Mouse (Mus musculus) small intestine, adult 2 months (tissue): Measurements from ENCODE around the gene Hmox2. TPM values are rescaled to one million over a fixed set of nuclear protein-coding genes. Genes with fewer than 3 reads are reported as not detected.
A peak's percentile ranks its signal among the peaks of the same experiment; 100 is the strongest.

ENCODE experiments used
- H3K27ac ChIP-seq: fragments of 200-500 bp; 2 replicates; pipeline ENCODE4 v1.5.1; 2012; ENCODE audit warnings: low read depth, low read length, control low read depth, inconsistent platforms; ENCODE audit not compliant: insufficient read depth
- H3K27me3 ChIP-seq: fragments of 200-500 bp; 2 replicates; pipeline ENCODE4 v1.6.1; 2012; ENCODE audit warnings: mild to moderate bottlenecking, moderate library complexity, low read length, inconsistent platforms; ENCODE audit not compliant: control insufficient read depth, insufficient read depth
- H3K36me3 ChIP-seq: fragments of 200-500 bp; 2 replicates; pipeline ENCODE4 v1.6.1; 2012; ENCODE audit warnings: mild to moderate bottlenecking, low read length, control low read depth, inconsistent platforms; ENCODE audit not compliant: control insufficient read depth, insufficient read depth
- H3K4me1 ChIP-seq: fragments of 200-500 bp; 2 replicates; pipeline ENCODE4 v1.6.1; 2012; ENCODE audit warnings: low read length, inconsistent platforms, mixed read lengths; ENCODE audit not compliant: control insufficient read depth, insufficient read depth, insufficient read length
- H3K4me3 ChIP-seq: fragments of 200-500 bp; 2 replicates; pipeline ENCODE4 v1.5.1; 2012; ENCODE audit warnings: low read depth, mild to moderate bottlenecking, control low read depth, inconsistent platforms, low read length, moderate library complexity
- CTCF ChIP-seq: fragments of 200-500 bp; IDR thresholded peaks from 2 replicates; pipeline ENCODE4 v1.5.1; 2012; ENCODE audit warnings: low read depth, mild to moderate bottlenecking, control low read depth, inconsistent platforms, low read length, moderate library complexity, mixed read lengths; ENCODE audit not compliant: insufficient replicate concordance, insufficient read length; ENCODE audit errors: extremely low read depth
- POLR2A ChIP-seq: fragments of 200-500 bp; IDR thresholded peaks from 2 replicates; pipeline ENCODE4 v1.6.1; 2012; ENCODE audit warnings: low read depth, mild to moderate bottlenecking, control low read depth, inconsistent platforms, low read length, moderate library complexity
- WGBS: fragments of 180-500 bp; shearing (Covaris S2); methylation state at CpG from one replicate; pipeline ENCODE4 v1.1.7; 2018; 5-methylcytosine and 5-hydroxymethylcytosine counted together
- polyA plus RNA-seq: library from polyadenylated mRNA; depleted of rRNA; stranded (reverse); fragments of >200 nt; gene quantifications from 2 replicates; pipeline ENCODE4 v1.2.3, GENCODE M21; 2012; rRNA removed

Hmox2 gene
- polyA plus RNA-seq, 1 experiment = 21.2 TPM

GRCm38 (mm10) chr16:4788176-4788575 lies 62.0 kb downstream of the Hmox2 start:
- Histone ChIP-seq H3K36me3 (0 out of 2 replicates have a peak, but pooled peaks cover 4% of the 10 kb centered on the region), H3K27ac (peak overlapping the region; percentile 68), H3K27me3 (no peaks in the 10 kb centered on the region), H3K4me1 (peaks cover 20% of the 10 kb centered on the region; the same call in 1 of the 2 replicates), H3K4me3 (no peak overlapping the region)
- TF ChIP-seq POLR2A = no peak

- Histone ChIP-seq H3K4me3 (peak overlapping the region; percentile 79), H3K27ac (peak overlapping the region; percentile 82), H3K36me3 (no peaks in the 10 kb centered on the region), H3K27me3 (no peaks in the 10 kb centered on the region), H3K4me1 (peaks cover 20% of the 10 kb centered on the region; the same call in 1 of the 2 replicates)
- WGBS = under 1% methylated on average over 29 of the region's 29 CpGs
- TF ChIP-seq POLR2A = no peak
- no peak for TF ChIP-seq CTCF
These were observed 63.2 kb downstream of the Hmox2 start for GRCm38 (mm10) chr16:4789311-4789768.

GRCm38 (mm10) chr16:4789810-4790559 lies 63.8 kb downstream of the Hmox2 start, which contains the start of gene Cdip1:
Gene Cdip1 (minus strand): TSS chr16:4790292.
- Histone ChIP-seq H3K4me3 (peak within 1 kb of the TSS; percentile 79), H3K4me1 (peaks cover 20% of the 10 kb centered on the region; the same call in 1 of the 2 replicates), H3K36me3 (no peaks in the 10 kb centered on the region), H3K27me3 (no peaks in the 10 kb centered on the region), H3K27ac (peak within 1 kb of the TSS; percentile 82)
- under 1% methylated on average over 51 of the region's 51 CpGs for WGBS
- peak; percentile 31; the same call in 1 of the 2 replicates for TF ChIP-seq POLR2A
- no peak for TF ChIP-seq CTCF

- Histone ChIP-seq H3K27ac (0 out of 2 replicates have a peak overlapping the region, but pooled peaks have one; percentile 2), H3K4me1 (peaks cover 17% of the 10 kb centered on the region; the same call in 1 of the 2 replicates), H3K36me3 (no peaks in the 10 kb centered on the region), H3K4me3 (no peak overlapping the region), H3K27me3 (no peaks in the 10 kb centered on the region)
- WGBS = 9% methylated on average over 2 of the region's 2 CpGs
- TF ChIP-seq CTCF = no peak
- TF ChIP-seq POLR2A = no peak
These were observed 65.2 kb downstream of the Hmox2 start for GRCm38 (mm10) chr16:4791332-4791731.

- Histone ChIP-seq H3K27me3 (no peaks in the 10 kb centered on the region), H3K4me3 (no peak overlapping the region), H3K27ac (no peak overlapping the region), H3K4me1 (no peaks in the 10 kb centered on the region), H3K36me3 (no peaks in the 10 kb centered on the region)
- WGBS = 89% methylated on average over 4 of the region's 4 CpGs
- TF ChIP-seq CTCF (no peak), POLR2A (no peak)
These were observed 70.5 kb downstream of the Hmox2 start for GRCm38 (mm10) chr16:4796631-4797030.

Other genes starting within 250 kb of the Hmox2 start
- 0.18 and 0.25 TPM in 2 replicates for gene Srl, start 184.5 kb upstream of the Hmox2 start, polyA plus RNA-seq
- 4.0 and 8.3 TPM in 2 replicates for gene Tfap4, start 166.5 kb upstream of the Hmox2 start, polyA plus RNA-seq
- 8.6 and 10.1 TPM in 2 replicates for gene Glis2, start 131.6 kb upstream of the Hmox2 start, polyA plus RNA-seq
- 6.0 and 8.7 TPM in 2 replicates for gene Pam16, start 101.4 kb upstream of the Hmox2 start, polyA plus RNA-seq
- 6.5 and 7.8 TPM in 2 replicates for gene Vasn, start 86.4 kb upstream of the Hmox2 start, polyA plus RNA-seq
- gene Dnaja3, start 86.4 kb upstream of the Hmox2 start, polyA plus RNA-seq = 10.2 and 13.7 TPM in 2 replicates
- 45.6 and 86.6 TPM in 2 replicates for gene Coro7, start 46.6 kb upstream of the Hmox2 start, polyA plus RNA-seq
- gene Nmral1, start 7.0 kb upstream of the Hmox2 start, polyA plus RNA-seq = 2.2 and 5.6 TPM in 2 replicates
- 51.7 and 87.4 TPM in 2 replicates for gene Cdip1, start 63.9 kb downstream of the Hmox2 start, polyA plus RNA-seq
- not detected in 2 replicates for gene 4930562C15Rik, start 109.1 kb downstream of the Hmox2 start, polyA plus RNA-seq
- gene Ubald1, start 154.0 kb downstream of the Hmox2 start, polyA plus RNA-seq = 21.0 and 37.1 TPM in 2 replicates
- 81.9 and 164 TPM in 2 replicates for gene Mgrn1, start 159.9 kb downstream of the Hmox2 start, polyA plus RNA-seq
- gene Nudt16l1, start 212.4 kb downstream of the Hmox2 start, polyA plus RNA-seq = 23.7 and 42.6 TPM in 2 replicates
- gene Anks3, start 237.8 kb downstream of the Hmox2 start, polyA plus RNA-seq = 17.9 and 34.8 TPM in 2 replicates